Mouse (Mus musculus) forebrain, embryonic 13.5 days (tissue): ENCODE results near the gene Myl10. TPM values are rescaled to one million over a fixed set of nuclear protein-coding genes. Genes with fewer than 3 reads are reported as not detected.

Source experiments
- polyA plus RNA-seq: library from polyadenylated mRNA; unstranded; fragments of >200 nt; fragmentation: Nextera tagmentation; extraction: Ambion mirVana; gene quantifications from 2 replicates; pipeline ENCODE4 v1.2.1, GENCODE M21; 2015

The Myl10 gene
- polyA plus RNA-seq, 1 experiment from 2014 or later, result not detected

Other genes with a start within 250 kb of the Myl10 start
- gene Cux1, start 125.7 kb upstream of the Myl10 start, polyA plus RNA-seq, result 139 and 143 TPM in 2 replicates
- gene Col26a1, start 190.1 kb downstream of the Myl10 start, polyA plus RNA-seq, result 10.7 and 10.9 TPM in 2 replicates
- 123 and 126 TPM in 2 replicates for gene Ift22, start 215.0 kb downstream of the Myl10 start, polyA plus RNA-seq